Mouse (Mus musculus): ENCODE results near the gene Tigd2.

The Tigd2 gene

GRCm38 (mm10) chr6:59250536-59250935, 41.9 kb downstream of the Tigd2 start:
- DNase-seq (ENCODE audit: extremely low spot score, low spot score): no peak

- DNase-seq (ENCODE audit: extremely low spot score, low spot score): no peak
These were observed 47.2 kb downstream of the Tigd2 start for GRCm38 (mm10) chr6:59255909-59256308.

All from neural tube, embryonic 10.5 days (tissue).